Mouse (Mus musculus) MEL (cell line): ENCODE measurements around the gene App. TPM values are rescaled to one million over a fixed set of nuclear protein-coding genes. Genes with fewer than 3 reads are reported as not detected.

Experiments
- DNase-seq: peaks from one replicate; pipeline ENCODE4 v3.0.0; 2011; ENCODE audit warnings: low read depth, low spot score
- H3K27ac ChIP-seq: 2 replicates; pipeline ENCODE4 v1.5.1; 2012; ENCODE audit warnings: low read depth, mild to moderate bottlenecking, control low read depth, low read length, moderate library complexity; ENCODE audit not compliant: control insufficient read depth
- H3K27me3 ChIP-seq, 2 experiments: fragments of 150-350 bp in 1 of 2; sonication (generic) in 1 of 2; 2 replicates each; pipeline ENCODE4 v1.6.1; 2012; ENCODE audit warnings: low read length in 2 of 2, mild to moderate bottlenecking in 2 of 2, improper control_type of control experiment in 1 of 2, moderate library complexity in 1 of 2; ENCODE audit not compliant: insufficient read depth in 2 of 2, control insufficient read depth in 1 of 2
- H3K36me3 ChIP-seq, 2 experiments: 2 replicates each; pipeline ENCODE4 v1.6.1; 2012 to 2014; ENCODE audit warnings: low read length in 2 of 2, improper control_type of control experiment in 1 of 2, inconsistent platforms in 1 of 2, mild to moderate bottlenecking in 1 of 2; ENCODE audit not compliant: insufficient read depth in 2 of 2, control insufficient read depth in 1 of 2
- H3K4me1 ChIP-seq, 2 experiments: fragments of 150-350 bp in 1 of 2; sonication (generic) in 1 of 2; 2 replicates each; pipeline ENCODE4 v1.6.1; 2012; ENCODE audit warnings: low read length in 2 of 2, improper control_type of control experiment in 1 of 2, mild to moderate bottlenecking in 1 of 2; ENCODE audit not compliant: insufficient read depth in 2 of 2, control insufficient read depth in 1 of 2
- H3K4me3 ChIP-seq, 2 experiments: fragments of 150-350 bp in 1 of 2; sonication (generic) in 1 of 2; 2 replicates each; pipeline ENCODE4 v1.5.1; 2012; ENCODE audit warnings: low read depth in 2 of 2, low read length in 2 of 2, mild to moderate bottlenecking in 2 of 2, moderate library complexity in 2 of 2, control low read depth in 1 of 2, improper control_type of control experiment in 1 of 2; ENCODE audit not compliant: control insufficient read depth in 1 of 2, insufficient read depth in 1 of 2
- H3K79me2 ChIP-seq: 2 replicates; pipeline ENCODE4 v1.6.1; 2012; ENCODE audit warnings: mild to moderate bottlenecking, low read length, moderate library complexity; ENCODE audit not compliant: control insufficient read depth, poor library complexity, insufficient read depth
- H3K9ac ChIP-seq: 2 replicates; pipeline ENCODE4 v1.6.1; 2012; ENCODE audit warnings: low read depth, mild to moderate bottlenecking, control low read depth, low read length, moderate library complexity; ENCODE audit not compliant: control insufficient read depth, poor library complexity, severe bottlenecking
- H3K9me3 ChIP-seq: fragments of 150-350 bp; sonication (generic); replicated peaks from 2 replicates; pipeline ENCODE4 v1.6.1; 2012; ENCODE audit warnings: mild to moderate bottlenecking, low read length, improper control_type of control experiment, moderate library complexity; ENCODE audit not compliant: insufficient read depth
- BHLHE40 ChIP-seq: IDR thresholded peaks from 2 replicates; pipeline ENCODE4 v1.6.1; 2012; ENCODE audit warnings: low read depth, mild to moderate bottlenecking, inconsistent platforms, low read length, improper control_type of control experiment, borderline replicate concordance
- CHD1 ChIP-seq: IDR thresholded peaks from 2 replicates; pipeline ENCODE4 v1.6.1; 2012; ENCODE audit warnings: low read depth, mild to moderate bottlenecking, inconsistent platforms, low read length, improper control_type of control experiment
- CHD2 ChIP-seq: IDR thresholded peaks from 2 replicates; pipeline ENCODE4 v1.6.1; 2011; ENCODE audit warnings: low read length, improper control_type of control experiment
- CTCF ChIP-seq, 3 experiments: IDR thresholded peaks in 2 of 3; conservative IDR thresholded peaks in 1 of 3; 2 replicates each; pipeline ENCODE4 v1.5.1; 2011 to 2012; ENCODE audit warnings: low read length in 3 of 3, low read depth in 2 of 3, mild to moderate bottlenecking in 2 of 3, improper control_type of control experiment in 1 of 3, inconsistent platforms in 1 of 3, mixed read lengths in 1 of 3, moderate library complexity in 1 of 3; ENCODE audit not compliant: control insufficient read depth in 1 of 3, insufficient read depth in 1 of 3, poor library complexity in 1 of 3, severe bottlenecking in 1 of 3
- E2F4 ChIP-seq: IDR thresholded peaks from 2 replicates; pipeline ENCODE4 v1.6.1; 2011; ENCODE audit warnings: low read depth, low read length, improper control_type of control experiment, borderline replicate concordance
- EP300 ChIP-seq, 2 experiments: IDR thresholded peaks; 2 replicates each; pipeline ENCODE4 v1.6.1; 2011; ENCODE audit warnings: improper control_type of control experiment in 2 of 2, low read length in 2 of 2, low read depth in 1 of 2, mild to moderate bottlenecking in 1 of 2
- GABPA ChIP-seq: IDR thresholded peaks from 2 replicates; pipeline ENCODE4 v1.6.1; 2012; ENCODE audit warnings: low read depth, mild to moderate bottlenecking, inconsistent platforms, low read length, improper control_type of control experiment, moderate library complexity
- HCFC1 ChIP-seq: IDR thresholded peaks from 2 replicates; pipeline ENCODE4 v1.6.1; 2012; ENCODE audit warnings: low read depth, mild to moderate bottlenecking, inconsistent platforms, low read length, improper control_type of control experiment, moderate library complexity
- JUND ChIP-seq: IDR thresholded peaks from 2 replicates; pipeline ENCODE4 v1.6.1; 2011; ENCODE audit warnings: low read depth, mild to moderate bottlenecking, improper control_type of control experiment, low read length
- MAZ ChIP-seq: IDR thresholded peaks from 2 replicates; pipeline ENCODE4 v1.6.1; 2012; ENCODE audit warnings: low read depth, mild to moderate bottlenecking, inconsistent platforms, low read length, improper control_type of control experiment
- MEF2A ChIP-seq: IDR thresholded peaks from 2 replicates; pipeline ENCODE4 v1.6.1; 2014; ENCODE audit warnings: low read depth, mild to moderate bottlenecking, inconsistent platforms, low read length, improper control_type of control experiment; ENCODE audit not compliant: poor library complexity, insufficient replicate concordance, severe bottlenecking; ENCODE audit errors: extremely low read depth
- MXI1 ChIP-seq: IDR thresholded peaks from 2 replicates; pipeline ENCODE4 v1.6.1; 2011; ENCODE audit warnings: mild to moderate bottlenecking, low read depth, low read length, improper control_type of control experiment
- MYB ChIP-seq: IDR thresholded peaks from 2 replicates; pipeline ENCODE4 v1.6.1; 2011; ENCODE audit warnings: mild to moderate bottlenecking, low read depth, low read length, improper control_type of control experiment
- MYC ChIP-seq: IDR thresholded peaks from 2 replicates; pipeline ENCODE4 v1.6.1; 2011; ENCODE audit warnings: low read depth, mild to moderate bottlenecking, low read length, improper control_type of control experiment, moderate library complexity
- NELFE ChIP-seq: IDR thresholded peaks from 2 replicates; pipeline ENCODE4 v1.6.1; 2011; ENCODE audit warnings: low read depth, low read length, improper control_type of control experiment
- POLR2A ChIP-seq, 2 experiments: IDR thresholded peaks; 2 replicates each; pipeline ENCODE4 v1.6.1; 2011 to 2012; ENCODE audit warnings: low read length in 2 of 2, mild to moderate bottlenecking in 2 of 2, control low read depth in 1 of 2, improper control_type of control experiment in 1 of 2, low read depth in 1 of 2, moderate library complexity in 1 of 2; ENCODE audit not compliant: control insufficient read depth in 1 of 2, insufficient read depth in 1 of 2, poor library complexity in 1 of 2
- SIN3A ChIP-seq: IDR thresholded peaks from 2 replicates; pipeline ENCODE4 v1.6.1; 2012; ENCODE audit warnings: low read length, improper control_type of control experiment, inconsistent platforms
- SMC3 ChIP-seq: IDR thresholded peaks from 2 replicates; pipeline ENCODE4 v1.6.1; 2011; ENCODE audit warnings: low read depth, low read length, improper control_type of control experiment
- UBTF ChIP-seq: IDR thresholded peaks from 2 replicates; pipeline ENCODE4 v1.6.1; 2012; ENCODE audit warnings: low read depth, mild to moderate bottlenecking, inconsistent platforms, low read length, improper control_type of control experiment, moderate library complexity, borderline replicate concordance; ENCODE audit not compliant: insufficient read depth
- USF1 ChIP-seq: IDR thresholded peaks from 2 replicates; pipeline ENCODE4 v1.6.1; 2014; ENCODE audit warnings: low read depth, mild to moderate bottlenecking, inconsistent platforms, low read length, improper control_type of control experiment, moderate library complexity
- ZC3H11A ChIP-seq: IDR thresholded peaks from 2 replicates; pipeline ENCODE4 v1.6.1; 2012; ENCODE audit warnings: low read depth, mild to moderate bottlenecking, inconsistent platforms, low read length, improper control_type of control experiment
- ZNF384 ChIP-seq: IDR thresholded peaks from 2 replicates; pipeline ENCODE4 v1.6.1; 2012; ENCODE audit warnings: low read depth, mild to moderate bottlenecking, inconsistent platforms, low read length, improper control_type of control experiment
- polyA plus RNA-seq, 2 experiments: library from polyadenylated mRNA; stranded (reverse) in 1 of 2; unstranded in 1 of 2; fragments of >175 nt in 1 of 2; fragments of >200 nt in 1 of 2; gene quantifications; 2 replicates each; pipeline versions ENCODE4 v1.2.1 to v1.2.4; 2012; ENCODE audit warnings: low replicate concordance in 2 of 2, low read depth in 1 of 2; ENCODE audit not compliant: insufficient read length in 2 of 2, insufficient read depth in 1 of 2, missing spikeins in 1 of 2
- total RNA-seq: library from RNA; depleted of rRNA; stranded (reverse); fragments of 300-350 nt; gene quantifications from 2 replicates; pipeline ENCODE4 v1.2.3, GENCODE M21; 2012

Gene App
- total and polyA plus RNA-seq, 3 experiments, result not detected

GRCm38 (mm10) chr16:84956690-84957089 is 216.9 kb downstream of the App start:
- TF ChIP-seq CHD2 (no peak), MYC (no peak), ZNF384 (no peak), HCFC1 (no peak), POLR2A (IDR thresholded peaks at IDR 0.05; ENCODE audit: control insufficient read depth in 1 of 2, insufficient read depth in 1 of 2, low read depth in 1 of 2, low read length in 2 of 2, poor library complexity in 1 of 2) (no peak), MAZ (no peak), GABPA (no peak), ZC3H11A (no peak), SIN3A (no peak), SMC3 (no peak), MEF2A (no peak), JUND (no peak), E2F4 (no peak), EP300 (IDR thresholded peaks at IDR 0.05; ENCODE audit: low read depth in 1 of 2, low read length in 2 of 2) (no peak), NELFE (no peak), MYB (no peak), BHLHE40 (no peak), UBTF (no peak), CTCF (IDR thresholded peaks at IDR 0.05 in 2 of 3, conservative IDR thresholded peaks at IDR 0.05 in 1 of 3; ENCODE audit: control insufficient read depth in 1 of 3, insufficient read depth in 1 of 3, low read depth in 2 of 3, low read length in 3 of 3, poor library complexity in 1 of 3, severe bottlenecking in 1 of 3) (no peak)
- no peaks in the 10 kb centered on the region for H3K27me3 ChIP-seq
- no peaks in the 10 kb centered on the region for H3K4me1 ChIP-seq
- no peaks in the 10 kb centered on the region for H3K9me3 ChIP-seq
- no peak overlapping the region for H3K27ac ChIP-seq
- no peak overlapping the region for H3K9ac ChIP-seq
- no peaks in the 10 kb centered on the region for H3K36me3 ChIP-seq
- no peak overlapping the region for H3K4me3 ChIP-seq
- no peaks in the 10 kb centered on the region for H3K79me2 ChIP-seq
- DNase-seq, result no peak

- Histone ChIP-seq H3K79me2 (no peaks in the 10 kb centered on the region), H3K36me3 (no peaks in the 10 kb centered on the region), H3K9me3 (no peaks in the 10 kb centered on the region), H3K4me3 (no peak overlapping the region), H3K27me3 (no peaks in the 10 kb centered on the region), H3K9ac (no peak overlapping the region), H3K27ac (no peak overlapping the region), H3K4me1 (no peaks in the 10 kb centered on the region)
- no peak for DNase-seq
- TF ChIP-seq ZNF384 (no peak), NELFE (no peak), ZC3H11A (no peak), USF1 (no peak), CHD1 (no peak), MXI1 (no peak), MEF2A (no peak), E2F4 (no peak)
Observed at GRCm38 (mm10) chr16:84955840-84956239, 217.7 kb downstream of the App start.
